Mouse (Mus musculus) ovary, postnatal 10 days (tissue): Measurements from ENCODE around the gene Tubg1.
A peak's percentile ranks its signal among the peaks of the same experiment; 100 is the strongest.

Experiments
- DNase-seq: peaks from one replicate; pipeline ENCODE4 v3.0.0; 2022; ENCODE audit warnings: low spot score

Tubg1 gene

DNA sequence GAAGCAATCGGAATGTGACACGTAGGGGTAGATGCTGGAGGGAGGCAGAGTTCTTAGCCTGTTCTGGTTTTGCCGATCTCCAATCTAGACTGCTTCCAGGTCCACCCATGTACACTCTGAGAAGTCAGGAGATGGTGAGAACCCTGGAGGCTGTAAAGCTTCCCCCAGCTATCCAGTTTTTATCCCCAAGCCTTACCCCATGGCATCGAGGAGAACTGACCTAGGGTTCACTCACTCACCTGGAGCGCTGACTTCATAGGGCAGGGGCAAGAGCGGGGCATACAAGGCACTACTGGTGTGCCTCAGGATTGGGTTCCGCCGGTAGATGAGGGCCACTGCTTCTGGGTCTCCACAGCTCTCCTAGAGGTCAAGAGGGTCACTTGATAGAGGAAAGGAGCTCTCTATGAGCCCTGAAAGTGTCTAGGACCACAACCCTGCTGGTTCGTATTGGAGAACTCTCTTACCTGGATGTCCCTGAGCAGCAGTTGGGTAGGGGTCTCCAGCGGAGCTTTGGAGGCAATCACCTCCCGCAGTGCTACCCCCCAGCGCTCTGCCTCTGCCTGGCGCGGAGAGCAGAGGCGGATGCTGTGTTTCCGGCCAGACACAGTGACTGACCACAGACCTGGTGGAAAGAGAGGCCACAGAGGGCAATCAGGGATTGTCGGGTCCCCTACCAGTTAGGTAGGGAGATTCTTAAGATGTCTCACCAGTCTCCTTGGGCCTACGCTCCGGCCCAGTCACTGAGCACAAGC is 47.6 kb downstream of the Tubg1 start:
- no peak for DNase-seq

- DNase-seq = no peak
Measured at GRCm38 (mm10) chr11:101167963-101168300, 48.2 kb downstream of the Tubg1 start.

- DNase-seq = no peak
Measured at GRCm38 (mm10) chr11:101168301-101168980, 48.7 kb downstream of the Tubg1 start.

DNA sequence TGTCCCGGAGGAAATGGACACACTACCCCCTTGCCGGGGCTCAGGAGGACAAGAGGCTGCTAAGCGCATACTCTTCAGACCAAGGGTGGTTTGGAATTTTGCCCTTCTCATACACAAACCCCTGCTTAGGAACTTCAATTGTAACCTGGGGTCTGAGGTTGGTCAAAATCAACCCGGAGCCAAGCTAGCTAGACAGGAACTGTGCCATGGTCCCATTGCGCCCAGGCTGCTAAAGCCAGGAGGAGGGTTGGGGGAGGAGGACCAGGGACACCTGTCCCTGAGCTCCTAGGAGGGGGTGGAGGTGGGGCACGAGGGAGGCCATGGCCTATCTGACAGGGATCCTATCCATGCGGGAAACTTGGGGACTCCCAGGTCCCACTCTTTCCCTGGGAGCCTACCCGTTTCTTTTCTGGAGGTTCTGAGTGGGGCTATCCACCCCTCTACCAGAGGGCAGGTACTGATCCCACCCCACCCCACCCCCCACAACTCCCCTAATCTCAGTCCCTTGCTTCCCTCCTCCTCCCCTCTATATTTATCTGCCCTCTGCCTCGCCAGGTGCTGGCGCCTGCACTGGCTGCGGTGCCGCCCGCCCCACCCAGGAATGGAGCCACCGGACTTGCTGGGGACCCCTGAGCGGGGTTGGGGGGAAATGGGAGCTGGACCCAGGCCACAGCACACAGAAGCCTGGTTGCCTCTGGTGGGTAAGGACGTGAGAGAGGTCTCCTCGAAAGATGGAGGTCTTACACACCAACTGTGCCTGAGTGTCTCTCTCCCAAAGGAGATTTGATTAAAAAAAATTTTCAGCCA is 49.8 kb downstream of the Tubg1 start:
- no peak for DNase-seq

DNA sequence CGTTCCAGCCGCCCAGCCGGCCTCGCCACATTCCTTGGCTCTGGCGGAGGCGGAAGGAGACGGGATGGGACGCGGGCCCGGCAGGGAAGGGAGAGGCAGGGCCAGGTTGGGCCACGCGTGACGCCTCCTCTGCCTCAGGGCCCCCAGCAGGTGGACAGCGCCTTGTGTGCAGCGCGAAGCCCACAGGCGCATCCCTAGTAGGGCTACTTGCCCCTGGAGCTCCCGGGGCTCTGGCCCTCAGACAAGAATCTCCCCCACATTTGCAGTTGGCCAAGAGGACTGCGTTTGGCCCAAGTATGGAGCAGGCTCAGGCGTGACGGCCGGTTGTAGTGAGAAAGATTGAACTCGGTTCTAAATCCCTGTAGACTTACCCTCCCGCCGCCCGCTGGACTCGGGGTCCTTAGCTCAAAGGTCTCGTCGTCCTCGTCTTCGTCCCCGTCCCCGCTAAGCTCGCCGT is 50.6 kb downstream of the Tubg1 start, which contains the start of gene Cntnap1:
TSS of gene Cntnap1 (plus strand) at position 170 of the 457 bp plus-strand sequence.
- DNase-seq = no peak

DNA sequence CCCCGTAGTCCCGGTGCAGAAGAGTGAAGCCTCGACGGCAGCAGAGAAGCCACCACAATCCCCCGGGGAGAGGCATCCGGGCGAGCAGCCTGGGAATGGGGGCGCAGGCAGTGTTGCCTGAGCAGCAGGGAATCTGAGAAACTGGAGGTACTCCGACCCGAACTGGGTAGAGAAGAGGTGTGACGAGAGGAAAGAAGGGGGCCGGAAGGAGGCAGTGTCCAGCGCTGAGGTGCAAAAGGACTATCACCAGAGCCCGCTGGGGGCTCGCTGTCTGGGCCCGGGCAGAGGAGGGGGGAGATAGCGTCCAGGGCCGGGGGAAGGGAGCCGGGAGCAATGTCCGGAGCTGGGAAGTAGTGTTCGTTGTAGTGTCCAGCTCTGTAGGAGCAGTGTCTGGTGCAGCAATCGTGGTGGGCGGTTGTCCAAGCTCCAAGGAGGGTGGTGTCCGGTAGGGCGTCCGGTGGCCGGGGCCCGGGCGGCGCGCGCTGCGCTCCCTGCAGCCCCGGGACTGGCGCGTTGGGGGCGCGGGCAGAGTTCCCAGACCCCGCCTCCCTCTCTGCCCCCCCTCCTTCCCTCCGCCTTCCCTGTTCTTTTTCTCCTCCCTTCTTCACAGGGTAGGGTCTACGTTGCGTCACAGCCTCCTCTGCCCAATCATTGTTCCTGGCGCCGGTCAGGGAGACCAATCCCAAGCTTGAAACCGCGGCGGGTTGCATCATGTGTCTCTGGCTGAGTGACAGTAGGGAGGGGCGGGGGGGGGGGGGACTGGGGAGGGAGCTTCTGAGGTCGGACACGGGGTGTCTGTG is 51.3 kb downstream of the Tubg1 start, which contains the start of gene Plekhh3:
TSS of gene Plekhh3 (minus strand) at position 541 of the 800 bp plus-strand sequence.
- peak; percentile 71 for DNase-seq

GRCm38 (mm10) chr11:101171721-101172433 is 52.1 kb downstream of the Tubg1 start:
- no peak for DNase-seq

- no peak for DNase-seq
Measured at GRCm38 (mm10) chr11:101172434-101172815, 52.7 kb downstream of the Tubg1 start.

- no peak for DNase-seq
Measured at GRCm38 (mm10) chr11:101173112-101173511, 53.4 kb downstream of the Tubg1 start.

GRCm38 (mm10) chr11:101173631-101174388 is 54.1 kb downstream of the Tubg1 start:
- DNase-seq = no peak

DNA sequence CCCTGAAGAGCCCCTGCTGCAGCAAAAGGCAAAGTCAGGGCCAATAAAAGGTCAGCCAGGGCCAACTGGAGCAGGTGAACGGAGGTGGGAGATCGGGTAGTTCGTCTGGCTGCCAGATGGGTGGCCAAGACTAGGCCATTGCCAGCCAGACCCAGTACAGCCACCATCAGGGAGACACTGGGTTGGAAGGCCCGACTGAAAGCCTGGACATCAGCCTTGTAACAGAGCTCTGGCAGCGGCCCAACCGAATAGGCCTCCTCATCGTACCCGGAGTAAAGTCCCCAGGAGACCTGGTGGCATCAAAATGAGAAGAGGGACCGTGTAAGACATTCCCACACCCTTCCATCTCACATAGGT is 54.6 kb downstream of the Tubg1 start:
- no peak for DNase-seq

DNA sequence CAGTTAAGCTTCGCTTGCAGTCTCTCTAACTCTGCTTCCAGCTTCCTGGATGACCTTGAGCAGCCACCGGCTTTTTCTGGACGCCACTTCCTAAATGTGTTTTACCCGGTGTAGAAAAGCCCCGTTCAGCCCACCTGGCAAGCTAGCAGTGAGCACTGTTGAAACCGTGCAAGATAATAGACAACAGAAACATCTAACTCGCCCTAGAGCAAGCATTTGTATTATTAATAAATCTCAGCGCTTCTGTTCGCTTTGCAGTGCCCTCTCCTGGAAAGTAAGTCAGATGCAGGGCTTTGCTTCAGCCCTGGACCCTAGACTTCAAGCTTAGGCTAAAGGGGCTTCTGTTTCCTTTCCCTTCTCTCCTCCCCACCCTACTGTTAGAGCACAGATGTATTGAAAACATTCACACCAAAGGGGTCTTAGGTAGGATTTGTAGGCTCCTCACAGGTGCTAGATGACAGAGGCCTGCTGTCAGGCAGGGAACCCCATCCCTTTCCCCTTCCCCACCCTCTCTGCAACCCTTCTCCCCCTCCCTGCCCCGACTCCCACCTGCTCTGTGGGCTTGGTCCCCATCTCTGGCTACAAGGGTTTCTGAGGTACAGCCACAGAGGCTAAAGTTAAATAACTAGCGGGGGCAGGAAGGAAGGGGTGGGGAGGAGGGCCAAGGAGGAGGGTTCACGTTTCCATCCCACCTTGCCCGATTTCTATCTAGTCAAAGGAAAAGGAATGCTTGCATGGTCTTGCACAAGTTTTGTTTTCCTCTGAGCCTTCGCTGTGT is 55.3 kb downstream of the Tubg1 start, which contains the start of gene Ccr10:
TSS of gene Ccr10 (minus strand) at position 593 of the 778 bp plus-strand sequence.
- no peak for DNase-seq

DNA sequence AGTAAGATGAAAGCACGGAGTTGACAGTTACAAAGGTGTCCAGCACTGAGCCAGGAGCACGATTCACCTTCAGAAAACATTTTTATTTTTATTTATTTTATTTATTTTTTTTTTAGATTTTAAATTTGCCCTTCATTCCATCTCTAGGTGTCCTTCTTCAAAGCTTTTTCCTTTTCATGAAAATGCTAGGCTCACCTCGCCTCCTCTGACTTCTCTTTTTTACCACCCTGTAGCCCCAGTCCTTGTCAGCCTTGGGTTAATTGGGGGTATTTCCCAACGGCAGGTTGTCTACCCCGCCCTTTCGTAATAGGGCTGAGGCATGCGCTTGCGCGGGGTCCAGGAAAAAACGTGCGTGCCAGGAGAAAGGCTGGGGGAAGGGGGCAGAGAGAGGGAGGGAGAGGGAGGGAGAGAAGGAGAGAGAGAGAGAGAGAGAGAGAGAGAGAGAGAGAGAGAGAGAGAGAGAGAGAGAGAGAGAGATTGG is 55.9 kb downstream of the Tubg1 start:
- DNase-seq = no peak
